Mouse (Mus musculus) ES-Bruce4 (cell line): ENCODE measurements around the gene Dus2. TPM values are rescaled to one million over a fixed set of nuclear protein-coding genes. Genes with fewer than 3 reads are reported as not detected.

ENCODE experiments used
- H3K27ac ChIP-seq: 2 replicates; pipeline ENCODE4 v1.5.1; 2012; ENCODE audit warnings: low read length, inconsistent platforms; ENCODE audit not compliant: insufficient read depth
- H3K27me3 ChIP-seq: 2 replicates; pipeline ENCODE4 v1.6.1; 2012; ENCODE audit warnings: mild to moderate bottlenecking, low read length, inconsistent platforms; ENCODE audit not compliant: control insufficient read depth, poor library complexity, insufficient read depth, severe bottlenecking
- H3K36me3 ChIP-seq: 2 replicates; pipeline ENCODE4 v1.6.1; 2012; ENCODE audit warnings: inconsistent platforms, mild to moderate bottlenecking, low read length, moderate library complexity; ENCODE audit not compliant: control insufficient read depth, poor library complexity, insufficient read depth, severe bottlenecking
- H3K4me1 ChIP-seq: one replicate; pipeline ENCODE4 v1.8.1; 2011; ENCODE audit warnings: low read length; ENCODE audit not compliant: control insufficient read depth, insufficient read depth
- H3K4me3 ChIP-seq: 2 replicates; pipeline ENCODE4 v1.5.1; 2011; ENCODE audit warnings: low read depth, mild to moderate bottlenecking, low read length
- H3K9ac ChIP-seq: 2 replicates; pipeline ENCODE4 v1.6.1; 2012; ENCODE audit warnings: low read depth, mild to moderate bottlenecking, inconsistent platforms; ENCODE audit not compliant: poor library complexity, severe bottlenecking
- H3K9me3 ChIP-seq: replicated peaks from 2 replicates; pipeline ENCODE4 v1.6.1; 2012; ENCODE audit warnings: mild to moderate bottlenecking, low read length, inconsistent platforms; ENCODE audit not compliant: control insufficient read depth, poor library complexity, insufficient read depth, severe bottlenecking
- CTCF ChIP-seq: IDR thresholded peaks from one replicate; pipeline ENCODE4 v1.8.1; 2011; ENCODE audit warnings: low read depth, low read length
- EP300 ChIP-seq: IDR thresholded peaks from 2 replicates; pipeline ENCODE4 v1.6.1; 2011; ENCODE audit warnings: low read depth, low read length; ENCODE audit not compliant: insufficient read depth
- POLR2A ChIP-seq: IDR thresholded peaks from one replicate; pipeline ENCODE4 v1.8.1; 2011; ENCODE audit warnings: low read length; ENCODE audit not compliant: insufficient read depth
- polyA plus RNA-seq: library from polyadenylated mRNA; stranded (reverse); fragments of >200 nt; gene quantifications from 2 replicates; pipeline ENCODE4 v1.2.4, GENCODE M21; 2011; ENCODE audit warnings: low read depth; ENCODE audit not compliant: missing spikeins, insufficient read depth, insufficient read length

Dus2 gene
- polyA plus RNA-seq, 1 experiment = 19.3 TPM

- Histone ChIP-seq H3K9me3 (no peaks in the 10 kb centered on the region), H3K27ac (no peak overlapping the region), H3K27me3 (no peaks in the 10 kb centered on the region), H3K36me3 (no peaks in the 10 kb centered on the region; the same call in 1 of the 2 replicates), H3K4me3 (no peak overlapping the region), H3K4me1 (peaks cover 1% of the 10 kb centered on the region), H3K9ac (no peak overlapping the region)
- no peak for TF ChIP-seq EP300
Measured at GRCm38 (mm10) chr8:106072113-106072512, 81.0 kb downstream of the Dus2 start.

GRCm38 (mm10) chr8:106074236-106074635 lies 83.1 kb downstream of the Dus2 start:
- Histone ChIP-seq H3K27ac (no peak overlapping the region), H3K9me3 (no peaks in the 10 kb centered on the region), H3K36me3 (peaks cover 8% of the 10 kb centered on the region), H3K4me3 (no peak overlapping the region), H3K9ac (no peak overlapping the region), H3K27me3 (no peaks in the 10 kb centered on the region), H3K4me1 (peaks cover 1% of the 10 kb centered on the region)
- TF ChIP-seq POLR2A (no peak), EP300 (no peak), CTCF (no peak)

- Histone ChIP-seq H3K9me3 (no peaks in the 10 kb centered on the region), H3K27ac (no peak overlapping the region), H3K27me3 (no peaks in the 10 kb centered on the region), H3K4me1 (peaks cover 1% of the 10 kb centered on the region), H3K4me3 (no peak overlapping the region), H3K36me3 (peaks cover 12% of the 10 kb centered on the region), H3K9ac (no peak overlapping the region)
- TF ChIP-seq POLR2A = no peak
- no peak for TF ChIP-seq CTCF
- no peak for TF ChIP-seq EP300
Measured at GRCm38 (mm10) chr8:106074659-106075058, 83.5 kb downstream of the Dus2 start.

- TF ChIP-seq CTCF (no peak), EP300 (no peak)
- Histone ChIP-seq H3K4me1 (peaks cover 1% of the 10 kb centered on the region), H3K27me3 (no peaks in the 10 kb centered on the region), H3K9ac (no peak overlapping the region), H3K9me3 (no peaks in the 10 kb centered on the region), H3K36me3 (peaks cover 12% of the 10 kb centered on the region), H3K27ac (no peak overlapping the region), H3K4me3 (no peak overlapping the region)
Measured at GRCm38 (mm10) chr8:106075161-106075862, 84.2 kb downstream of the Dus2 start.

- no peaks in the 10 kb centered on the region for H3K27me3 ChIP-seq
- H3K9me3 ChIP-seq = no peaks in the 10 kb centered on the region
- no peak overlapping the region for H3K27ac ChIP-seq
- H3K4me3 ChIP-seq = no peak overlapping the region
- peaks cover 12% of the 10 kb centered on the region for H3K36me3 ChIP-seq
- no peaks in the 10 kb centered on the region for H3K4me1 ChIP-seq
- H3K9ac ChIP-seq = no peak overlapping the region
- TF ChIP-seq CTCF (no peak), EP300 (no peak), POLR2A (no peak)
Measured at GRCm38 (mm10) chr8:106075863-106076174, 84.7 kb downstream of the Dus2 start.

GRCm38 (mm10) chr8:106076612-106077011 lies 85.5 kb downstream of the Dus2 start:
- Histone ChIP-seq H3K9me3 (no peaks in the 10 kb centered on the region), H3K9ac (no peak overlapping the region), H3K27ac (no peak overlapping the region), H3K4me1 (no peaks in the 10 kb centered on the region), H3K27me3 (no peaks in the 10 kb centered on the region), H3K36me3 (peaks cover 12% of the 10 kb centered on the region), H3K4me3 (no peak overlapping the region)
- TF ChIP-seq CTCF (peak; percentile 40), EP300 (no peak)
